In the genomic region with DNA sequence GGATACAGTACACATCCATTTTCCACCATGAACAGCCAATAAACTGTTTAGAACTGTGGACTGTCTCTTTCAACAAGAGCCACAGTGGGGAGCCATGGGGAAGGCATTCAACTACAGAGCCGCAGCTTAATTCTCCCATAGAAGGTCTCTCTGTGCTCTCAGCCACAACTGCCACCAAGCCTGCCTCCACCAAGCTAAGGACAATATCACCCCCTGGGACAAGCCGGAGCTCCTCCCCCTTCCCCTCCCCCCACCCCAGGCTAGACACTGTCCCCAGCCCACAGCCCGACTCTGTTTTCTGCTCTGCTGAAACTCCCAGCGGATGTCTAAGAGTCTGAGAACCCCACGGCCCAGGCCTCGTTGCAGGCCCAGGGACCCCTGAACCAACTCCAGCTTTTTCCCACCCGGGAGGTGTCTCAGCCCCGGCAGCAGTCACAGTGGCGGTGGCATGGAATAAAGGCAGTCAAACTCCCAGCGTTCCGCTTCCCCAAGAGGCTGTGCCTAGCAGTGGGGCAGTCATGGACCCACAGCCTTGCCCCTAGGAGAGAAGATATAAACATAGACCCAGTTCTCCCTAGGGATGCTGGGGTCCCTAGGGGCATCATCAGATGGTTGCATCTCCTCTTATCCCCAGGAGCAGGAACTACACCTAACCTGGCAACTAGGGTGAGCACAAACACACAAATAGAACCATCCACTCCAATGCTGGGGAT, we compare ENCODE assay signal across 13 mouse cellular contexts. TPM values are rescaled to one million over a fixed set of nuclear protein-coding genes. Genes with fewer than 3 reads are reported as not detected.
DNase-seq lines count a peak whose midpoint lies in the region; ATAC-seq and TF ChIP-seq lines count a peak whose summit lies in the region.
"Had no signal": no experiment of that assay in that cellular context is flagged by ENCODE, and none has a peak within 500 bp of the region (broad histone marks: within the 10 kb centered on the region; RNA-seq: fewer than 3 reads in every experiment).

No protein-coding gene starts in this region.

- TF ChIP-seq POLR2A in bone marrow, adult 2 months (IDR thresholded peaks at IDR 0.05; ENCODE audit: borderline replicate concordance, control insufficient read depth, low read depth, low read length), result no peak

- H3K9ac ChIP-seq in kidney, postnatal 0 days (ENCODE audit: low read depth, low read length), result no peak overlapping the region
- no peak overlapping the region for H3K9ac ChIP-seq in kidney, embryonic 14.5 days (ENCODE audit: low read depth, low read length)
- no peak overlapping the region for H3K9ac ChIP-seq in forebrain, embryonic 14.5 days (ENCODE audit: low read length)
- H3K9ac ChIP-seq in midbrain, embryonic 12.5 days (replicated peaks), result no peak overlapping the region; the same call in 1 of the 2 replicates

- no peak overlapping the region for H3K4me3 ChIP-seq in kidney, postnatal 0 days (replicated peaks; ENCODE audit: low read depth, low read length)
- H3K4me3 ChIP-seq in kidney, embryonic 14.5 days (ENCODE audit: low read length), result no peak overlapping the region
- H3K4me3 ChIP-seq in bone marrow, adult 2 months (replicated peaks; ENCODE audit: control insufficient read depth, low read depth, low read length), result no peak overlapping the region
- H3K4me3 ChIP-seq in forebrain, embryonic 14.5 days (ENCODE audit: low read depth, low read length), result no peak overlapping the region
- H3K4me3 ChIP-seq in midbrain, embryonic 12.5 days, result no peak overlapping the region
- no peak overlapping the region for H3K4me3 ChIP-seq in gastrocnemius, adult 2 months

- no peak for TF ChIP-seq CTCF in kidney, postnatal 0 days (IDR thresholded peaks at IDR 0.05; ENCODE audit: low read depth)
- no peak for TF ChIP-seq CTCF in bone marrow, adult 2 months (IDR thresholded peaks at IDR 0.05; ENCODE audit: control insufficient read depth, insufficient read depth, low read length)
- TF ChIP-seq CTCF in gastrocnemius, adult 2 months (IDR thresholded peaks at IDR 0.05), result no peak

- WGBS in kidney, postnatal 0 days, result 31% methylated on average over 11 of the region's 11 CpGs
- 27% methylated on average over 11 of the region's 11 CpGs for WGBS in kidney, embryonic 14.5 days
- WGBS in bone marrow, adult 2 months, result 75% methylated on average over 11 of the region's 11 CpGs
- WGBS in forebrain, embryonic 14.5 days, result 9% methylated on average over 11 of the region's 11 CpGs
- 11% methylated on average over 11 of the region's 11 CpGs for WGBS in midbrain, embryonic 12.5 days

- H3K27me3 ChIP-seq in kidney, postnatal 0 days (ENCODE audit: insufficient read depth, low read length), result no peaks in the 10 kb centered on the region
- no peaks in the 10 kb centered on the region for H3K27me3 ChIP-seq in kidney, embryonic 14.5 days (ENCODE audit: control insufficient read depth, insufficient read depth, low read length)
- no peaks in the 10 kb centered on the region for H3K27me3 ChIP-seq in forebrain, embryonic 14.5 days (replicated peaks; ENCODE audit: control insufficient read depth, insufficient read depth, low read length)
- H3K27me3 ChIP-seq in midbrain, embryonic 12.5 days, result no peaks in the 10 kb centered on the region

- H3K4me1 ChIP-seq in kidney, postnatal 0 days (replicated peaks; ENCODE audit: insufficient read depth, low read length), result no peaks in the 10 kb centered on the region
- H3K4me1 ChIP-seq in kidney, embryonic 14.5 days (ENCODE audit: control insufficient read depth, insufficient read depth, low read length), result peaks cover 3% of the 10 kb centered on the region; the same call in 1 of the 2 replicates
- no peaks in the 10 kb centered on the region; the same call in 1 of the 2 replicates for H3K4me1 ChIP-seq in bone marrow, adult 2 months (ENCODE audit: control insufficient read depth, insufficient read depth, low read length)
- H3K4me1 ChIP-seq in forebrain, embryonic 14.5 days (ENCODE audit: control insufficient read depth, insufficient read depth, low read length), result peaks cover 5% of the 10 kb centered on the region; the same call in 1 of the 2 replicates
- H3K4me1 ChIP-seq in midbrain, embryonic 12.5 days, result peaks cover 29% of the 10 kb centered on the region

- no peaks in the 10 kb centered on the region for H3K36me3 ChIP-seq in kidney, postnatal 0 days (ENCODE audit: insufficient read depth, low read length)
- no peaks in the 10 kb centered on the region for H3K36me3 ChIP-seq in kidney, embryonic 14.5 days (ENCODE audit: control insufficient read depth, insufficient read depth, low read length)
- H3K36me3 ChIP-seq in forebrain, embryonic 14.5 days (ENCODE audit: control insufficient read depth, insufficient read depth, low read length), result no peaks in the 10 kb centered on the region
- H3K36me3 ChIP-seq in midbrain, embryonic 12.5 days, result no peaks in the 10 kb centered on the region

- DNase-seq in kidney, postnatal 0 days (ENCODE audit: low spot score), result no peak
- DNase-seq in forebrain, embryonic 14.5 days (ENCODE audit: low spot score), result peak; percentile 43
- DNase-seq in gastrocnemius, adult 2 months, result no peak
- no peak for DNase-seq in kidney, postnatal 10 days
- no peak for DNase-seq in cerebellum, postnatal 10 days
- DNase-seq: cerebellum, adult 2 months; lung, postnatal 14 days had no signal

- no peaks in the 10 kb centered on the region for H3K9me3 ChIP-seq in kidney, postnatal 0 days (replicated peaks; ENCODE audit: low read length)
- H3K9me3 ChIP-seq in kidney, embryonic 14.5 days (ENCODE audit: control insufficient read depth, low read length), result no peaks in the 10 kb centered on the region
- H3K9me3 ChIP-seq in forebrain, embryonic 14.5 days (replicated peaks; ENCODE audit: control insufficient read depth, low read length), result no peaks in the 10 kb centered on the region
- no peaks in the 10 kb centered on the region for H3K9me3 ChIP-seq in midbrain, embryonic 12.5 days

- intact Hi-C loops in gastrocnemius, adult 2 months (cut with DNase I), result no loop called here

- ATAC-seq in kidney, postnatal 0 days (replicated peaks; ENCODE audit: low FRiP score, low read depth), result 0 out of 2 replicates have a peak, but pooled peaks have one; percentile 22
- no peak for ATAC-seq in kidney, embryonic 14.5 days (ENCODE audit: low FRiP score, low TSS enrichment)
- ATAC-seq in forebrain, embryonic 14.5 days, result peak; percentile 59
- peak; percentile 85 for ATAC-seq in midbrain, embryonic 12.5 days (ENCODE audit: low FRiP score, low read depth)
- ATAC-seq: activated CD4-positive, CD25-positive, alpha-beta regulatory T cell, adult 4 months had no signal

- no peak overlapping the region for H3K4me2 ChIP-seq in kidney, postnatal 0 days (ENCODE audit: low read length)
- H3K4me2 ChIP-seq in kidney, embryonic 14.5 days (replicated peaks; ENCODE audit: low read depth, low read length), result no peak overlapping the region
- no peak overlapping the region for H3K4me2 ChIP-seq in forebrain, embryonic 14.5 days (ENCODE audit: low read length)
- peak overlapping the region; percentile 27 for H3K4me2 ChIP-seq in midbrain, embryonic 12.5 days (replicated peaks)

- no peak overlapping the region for H3K27ac ChIP-seq in kidney, postnatal 0 days
- H3K27ac ChIP-seq in kidney, embryonic 14.5 days (ENCODE audit: low read depth, low read length), result no peak overlapping the region
- H3K27ac ChIP-seq in bone marrow, adult 2 months (ENCODE audit: control insufficient read depth, insufficient read depth, low read depth, low read length, poor library complexity), result peak overlapping the region; percentile 62
- no peak overlapping the region for H3K27ac ChIP-seq in forebrain, embryonic 14.5 days (ENCODE audit: low read depth, low read length)
- H3K27ac ChIP-seq in midbrain, embryonic 12.5 days (replicated peaks), result peak overlapping the region; percentile 84
- no peak overlapping the region for H3K27ac ChIP-seq in gastrocnemius, adult 2 months

RNA-seq across cellular contexts. Expression of a gene that starts 1.0 kb away (rescaled TPM):
- polyA plus RNA-seq in kidney, postnatal 0 days (2015; fragmentation: Nextera tagmentation; extraction: Ambion mirVana), result not detected in 2 replicates
- not detected in 2 replicates for polyA plus RNA-seq in kidney, embryonic 14.5 days (2014; fragmentation: Nextera tagmentation; extraction: Ambion mirVana)
- polyA plus RNA-seq in bone marrow, adult 2 months (2011; ENCODE audit: insufficient read depth, insufficient read length, low replicate concordance, missing spikeins), result not detected in 2 replicates
- not detected in 2 replicates for polyA plus RNA-seq in forebrain, embryonic 14.5 days (2014; fragmentation: Nextera tagmentation; extraction: Ambion mirVana)
- polyA plus RNA-seq in midbrain, embryonic 12.5 days (2016; fragmentation: Nextera tagmentation; extraction: Ambion mirVana), result not detected in 2 replicates
- total RNA-seq in gastrocnemius, adult 2 months (2021), result not detected
- polyA plus RNA-seq: stomach, embryonic 14.5 days had no signal

RNA-seq across cellular contexts. Expression of a gene that starts 1.1 kb away (rescaled TPM):
- not detected in 2 replicates for polyA plus RNA-seq in kidney, postnatal 0 days (2015; fragmentation: Nextera tagmentation; extraction: Ambion mirVana)
- not detected in 2 replicates for polyA plus RNA-seq in kidney, embryonic 14.5 days (2014; fragmentation: Nextera tagmentation; extraction: Ambion mirVana)
- not detected in 2 replicates for polyA plus RNA-seq in bone marrow, adult 2 months (2011; ENCODE audit: insufficient read depth, insufficient read length, low replicate concordance, missing spikeins)
- not detected in 2 replicates for polyA plus RNA-seq in forebrain, embryonic 14.5 days (2014; fragmentation: Nextera tagmentation; extraction: Ambion mirVana)
- polyA plus RNA-seq in midbrain, embryonic 12.5 days (2016; fragmentation: Nextera tagmentation; extraction: Ambion mirVana), result not detected in 2 replicates
- not detected for total RNA-seq in gastrocnemius, adult 2 months (2021)
- polyA plus RNA-seq: activated CD4-positive, CD25-positive, alpha-beta regulatory T cell, adult 4 months; cerebellum, adult 2 months; kidney, embryonic 16.5 days; stomach, embryonic 14.5 days had no signal

Comparison
In these comparisons a context has a peak if more than half of its experiments do, and no peak if none do; other contexts are left out.
1. H3K27ac ChIP-seq: peak in bone marrow, adult 2 months (single experiment) and midbrain, embryonic 12.5 days (single experiment); none in kidney, postnatal 0 days (single experiment), kidney, embryonic 14.5 days (single experiment), forebrain, embryonic 14.5 days (single experiment) and gastrocnemius, adult 2 months (single experiment).